ENCODE assay signal across 8 mouse cellular contexts in genomic region chr1:86303873-86304250, GRCm38 (mm10). TPM values are rescaled to one million over a fixed set of nuclear protein-coding genes. Genes with fewer than 3 reads are reported as not detected.
DNase-seq lines count a peak whose midpoint lies in the region; ATAC-seq and TF ChIP-seq lines count a peak whose summit lies in the region.

No protein-coding gene starts in this region.

- H3K4me2 ChIP-seq in kidney, embryonic 16.5 days (replicated peaks; ENCODE audit: low read depth, low read length): peak overlapping the region; percentile 95
- H3K4me2 ChIP-seq in hindbrain, embryonic 14.5 days (replicated peaks): peak overlapping the region; percentile 98
- H3K4me2 ChIP-seq in midbrain, embryonic 12.5 days (replicated peaks): peak overlapping the region; percentile 97

- H3K27me3 ChIP-seq in kidney, embryonic 16.5 days (ENCODE audit: insufficient read depth, low read length): peaks cover 11% of the 10 kb centered on the region
- peaks cover 38% of the 10 kb centered on the region for H3K27me3 ChIP-seq in hindbrain, embryonic 14.5 days (ENCODE audit: control insufficient read depth, insufficient read depth, low read length)
- peaks cover 69% of the 10 kb centered on the region for H3K27me3 ChIP-seq in midbrain, embryonic 12.5 days

- H3K4me1 ChIP-seq in kidney, embryonic 16.5 days (ENCODE audit: insufficient read depth, low read length): peaks cover 12% of the 10 kb centered on the region; the same call in 1 of the 2 replicates
- no peaks in the 10 kb centered on the region for H3K4me1 ChIP-seq in cortical plate, adult 2 months (ENCODE audit: control insufficient read depth, insufficient read depth, low read length)
- peaks cover 3% of the 10 kb centered on the region; the same call in 1 of the 2 replicates for H3K4me1 ChIP-seq in hindbrain, embryonic 14.5 days (replicated peaks; ENCODE audit: control insufficient read depth, insufficient read depth, low read length)
- peaks cover 16% of the 10 kb centered on the region for H3K4me1 ChIP-seq in midbrain, embryonic 12.5 days

- peak overlapping the region; percentile 71 for H3K4me3 ChIP-seq in kidney, embryonic 16.5 days (ENCODE audit: low read length)
- peak overlapping the region; percentile 34 for H3K4me3 ChIP-seq in cortical plate, adult 2 months (ENCODE audit: insufficient read depth, low read length)
- H3K4me3 ChIP-seq in hindbrain, embryonic 14.5 days (replicated peaks; ENCODE audit: low read length): peak overlapping the region; percentile 73
- peak overlapping the region; percentile 60 for H3K4me3 ChIP-seq in midbrain, embryonic 12.5 days

- no peak for ATAC-seq in kidney, embryonic 16.5 days (ENCODE audit: low FRiP score, low TSS enrichment)
- ATAC-seq in hindbrain, embryonic 14.5 days (ENCODE audit: low FRiP score): no peak
- no peak for ATAC-seq in midbrain, embryonic 12.5 days (ENCODE audit: low FRiP score, low read depth)

- peak overlapping the region; percentile 70 for H3K9ac ChIP-seq in kidney, embryonic 16.5 days (replicated peaks; ENCODE audit: low read length)
- H3K9ac ChIP-seq in hindbrain, embryonic 14.5 days: peak overlapping the region; percentile 77
- peak overlapping the region; percentile 59 for H3K9ac ChIP-seq in midbrain, embryonic 12.5 days (replicated peaks)

- H3K27ac ChIP-seq in kidney, embryonic 16.5 days (ENCODE audit: low read length): no peak overlapping the region
- no peak overlapping the region for H3K27ac ChIP-seq in cortical plate, adult 2 months (ENCODE audit: insufficient read depth, low read length)
- H3K27ac ChIP-seq in hindbrain, embryonic 14.5 days: no peak overlapping the region
- H3K27ac ChIP-seq in midbrain, embryonic 12.5 days (replicated peaks): no peak overlapping the region

- no peak for TF ChIP-seq POLR2A in cortical plate, adult 2 months (IDR thresholded peaks at IDR 0.05; ENCODE audit: extremely low read depth, insufficient read depth, low read length)

- no peaks in the 10 kb centered on the region for H3K9me3 ChIP-seq in kidney, embryonic 16.5 days (ENCODE audit: low read length)
- no peaks in the 10 kb centered on the region for H3K9me3 ChIP-seq in hindbrain, embryonic 14.5 days (ENCODE audit: control insufficient read depth, low read length)
- no peaks in the 10 kb centered on the region for H3K9me3 ChIP-seq in midbrain, embryonic 12.5 days

- TF ChIP-seq CTCF in cortical plate, adult 2 months (IDR thresholded peaks at IDR 0.05; ENCODE audit: extremely low read depth, insufficient read depth, low read length): no peak

- intact Hi-C loops in left cerebral cortex, postnatal 4 days (cut with DNase I): no loop called here

- peaks cover 12% of the 10 kb centered on the region; the same call in 1 of the 2 replicates for H3K36me3 ChIP-seq in kidney, embryonic 16.5 days (ENCODE audit: insufficient read depth, low read length)
- H3K36me3 ChIP-seq in hindbrain, embryonic 14.5 days (replicated peaks; ENCODE audit: control insufficient read depth, insufficient read depth): no peaks in the 10 kb centered on the region
- H3K36me3 ChIP-seq in midbrain, embryonic 12.5 days: no peaks in the 10 kb centered on the region

- 4% methylated on average over 16 of the region's 16 CpGs for WGBS in kidney, embryonic 16.5 days
- 3% methylated on average over 16 of the region's 16 CpGs for WGBS in hindbrain, embryonic 14.5 days
- 2% methylated on average over 16 of the region's 16 CpGs for WGBS in midbrain, embryonic 12.5 days

- DNase-seq in kidney, adult 8-10 months: no peak
- no peak for DNase-seq in hindbrain, embryonic 14.5 days (ENCODE audit: low spot score)
- DNase-seq in thymus, postnatal 14 days: no peak
- no peak for DNase-seq in c-Kit-positive CD71-positive TER-119-positive erythroid progenitor cells, embryonic 14.5 days (ENCODE audit: low spot score)
- DNase-seq in left cerebral cortex, postnatal 4 days: no peak

RNA-seq across cellular contexts. Expression of gene B3gnt7, which starts 1.2 kb away (rescaled TPM):
- 9.5 and 10.5 TPM in 2 replicates for polyA plus RNA-seq in kidney, embryonic 16.5 days (2015; fragmentation: Nextera tagmentation; extraction: Ambion mirVana)
- polyA plus RNA-seq in cortical plate, adult 2 months (2012; rRNA removed): 1.3 and 1.5 TPM in 2 replicates
- 7.5 and 8.3 TPM in 2 replicates for polyA plus RNA-seq in hindbrain, embryonic 14.5 days (2014; fragmentation: Nextera tagmentation; extraction: Ambion mirVana)
- polyA plus RNA-seq in midbrain, embryonic 12.5 days (2016; fragmentation: Nextera tagmentation; extraction: Ambion mirVana): 2.3 and 2.4 TPM in 2 replicates
- total RNA-seq in left cerebral cortex, postnatal 4 days (2021): 10 to 100 TPM; 10.0 to 10.6 TPM

RNA-seq across cellular contexts. Expression of gene Ncl, which starts 55.3 kb away (rescaled TPM):
- polyA plus RNA-seq in kidney, embryonic 16.5 days (2015; fragmentation: Nextera tagmentation; extraction: Ambion mirVana): 432 and 504 TPM in 2 replicates
- polyA plus RNA-seq in cortical plate, adult 2 months (2012; rRNA removed): 103 and 113 TPM in 2 replicates
- polyA plus RNA-seq in hindbrain, embryonic 14.5 days (2014; fragmentation: Nextera tagmentation; extraction: Ambion mirVana): 144 and 145 TPM in 2 replicates
- polyA plus RNA-seq in midbrain, embryonic 12.5 days (2016; fragmentation: Nextera tagmentation; extraction: Ambion mirVana): 345 and 383 TPM in 2 replicates
- 100 to 1,000 TPM; 232 to 249 TPM for total RNA-seq in left cerebral cortex, postnatal 4 days (2021)
